Mouse (Mus musculus): ENCODE data around the gene Brpf3. TPM values are rescaled to one million over a fixed set of nuclear protein-coding genes. Genes with fewer than 3 reads are reported as not detected.

Gene Brpf3
- total and polyA plus RNA-seq, 3 experiments = 0.40 to 12.1 (median 1.5) TPM

- in situ Hi-C loops (cut with MboI; ENCODE audit: low pct_ligation_motif_present, low pct_unique_long_range_greater_than_20kb, low sequenced_read_pairs) (no loop called here), dilution Hi-C loops (cut with MboI; ENCODE audit: extremely low pct_ligation_motif_present, extremely low pct_unique_long_range_greater_than_20kb, low sequenced_read_pairs) (no loop called here)
- no peaks in the 10 kb centered on the region for H3K79me2 ChIP-seq (replicated peaks; ENCODE audit: control insufficient read depth, extremely low read depth, insufficient read depth, poor library complexity, severe bottlenecking)
- no peak overlapping the region for H3K9ac ChIP-seq (ENCODE audit: insufficient read depth, low read depth)
- H3K27ac ChIP-seq (ENCODE audit: insufficient read depth, low read depth) = no peak overlapping the region
- H3K4me1 ChIP-seq (ENCODE audit: control insufficient read depth in 1 of 2, insufficient read depth in 2 of 2) = peaks cover 0 to 7% of the 10 kb centered on the region in 2 experiments; a peak in 1 of 4 replicates
- no peaks in the 10 kb centered on the region for H3K27me3 ChIP-seq (replicated peaks)
- DNase-seq (ENCODE audit: extremely low read depth) = no peak
- peaks cover 4% of the 10 kb centered on the region for H3K9me3 ChIP-seq (replicated peaks; ENCODE audit: low read length)
- no peak overlapping the region for H3K4me3 ChIP-seq (replicated peaks in 1 of 3; ENCODE audit: low read depth in 2 of 3, low read length in 2 of 3, poor library complexity in 1 of 3)
- TF ChIP-seq BHLHE40 (IDR thresholded peaks at IDR 0.05; ENCODE audit: low read depth, low read length) (no peak), GABPA (IDR thresholded peaks at IDR 0.05; ENCODE audit: insufficient replicate concordance, low read depth, low read length) (no peak), POLR2AphosphoS2 (IDR thresholded peaks at IDR 0.05; ENCODE audit: low read depth, low read length) (no peak), HCFC1 (IDR thresholded peaks at IDR 0.05; ENCODE audit: low read depth, low read length) (no peak), MAX (IDR thresholded peaks at IDR 0.05; ENCODE audit: low read length) (no peak), USF2 (conservative IDR thresholded peaks at IDR 0.05; ENCODE audit: low read depth, low read length) (no peak), MAFK (IDR thresholded peaks at IDR 0.05; ENCODE audit: insufficient replicate concordance, low read length) (no peak), CHD2 (IDR thresholded peaks at IDR 0.05; ENCODE audit: low read length) (no peak), RAD21 (IDR thresholded peaks at IDR 0.05; ENCODE audit: low read depth, low read length) (no peak), SIN3A (IDR thresholded peaks at IDR 0.05; ENCODE audit: low read length) (no peak)
- H3K36me3 ChIP-seq (replicated peaks in 1 of 2; ENCODE audit: control insufficient read depth in 1 of 2, insufficient read depth in 1 of 2, low read length in 1 of 2) = no peaks in the 10 kb centered on the region
- H3K4me2 ChIP-seq (ENCODE audit: insufficient read depth, low read depth, poor library complexity, severe bottlenecking) = no peak overlapping the region
Observed at GRCm38 (mm10) chr17:28850511-28850910, 49.6 kb downstream of the Brpf3 start.

DNA sequence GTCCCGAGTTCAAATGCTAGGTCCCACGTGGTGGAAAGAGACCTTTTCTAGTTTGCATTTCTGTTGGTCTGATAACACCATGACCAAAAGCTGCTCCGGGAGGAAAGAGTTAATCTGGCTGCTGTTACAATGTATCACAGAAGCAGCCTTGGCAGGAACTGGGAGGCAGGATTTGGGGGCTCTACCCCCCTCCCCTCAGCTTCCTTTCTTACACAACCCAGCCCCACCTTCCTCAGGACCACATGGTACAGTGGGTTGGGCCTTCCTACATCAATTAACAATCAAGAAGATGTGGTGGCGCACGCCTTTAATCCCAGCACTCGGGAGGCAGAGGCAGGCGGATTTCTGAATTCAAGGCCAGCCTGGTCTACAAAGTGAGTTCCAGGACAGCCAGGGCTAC lies 53.5 kb downstream of the Brpf3 start:
- Histone ChIP-seq H3K27me3 (replicated peaks) (no peaks in the 10 kb centered on the region), H3K4me2 (ENCODE audit: insufficient read depth, low read depth, poor library complexity, severe bottlenecking) (no peak overlapping the region), H3K9ac (ENCODE audit: insufficient read depth, low read depth) (no peak overlapping the region), H3K4me3 (replicated peaks in 1 of 3; ENCODE audit: low read depth in 2 of 3, low read length in 2 of 3, poor library complexity in 1 of 3) (no peak overlapping the region), H3K36me3 (replicated peaks in 1 of 2; ENCODE audit: control insufficient read depth in 1 of 2, insufficient read depth in 1 of 2, low read length in 1 of 2) (no peaks in the 10 kb centered on the region), H3K27ac (ENCODE audit: insufficient read depth, low read depth) (no peak overlapping the region), H3K4me1 (ENCODE audit: control insufficient read depth in 1 of 2, insufficient read depth in 2 of 2) (no peaks in the 10 kb centered on the region), H3K9me3 (replicated peaks; ENCODE audit: low read length) (peaks cover 12% of the 10 kb centered on the region), H3K79me2 (replicated peaks; ENCODE audit: control insufficient read depth, extremely low read depth, insufficient read depth, poor library complexity, severe bottlenecking) (no peaks in the 10 kb centered on the region)
- dilution Hi-C loops (cut with MboI; ENCODE audit: extremely low pct_ligation_motif_present, extremely low pct_unique_long_range_greater_than_20kb, low sequenced_read_pairs) (no loop called here), in situ Hi-C loops (cut with MboI; ENCODE audit: low pct_ligation_motif_present, low pct_unique_long_range_greater_than_20kb, low sequenced_read_pairs) (no loop called here)
- TF ChIP-seq JUND (conservative IDR thresholded peaks at IDR 0.05; ENCODE audit: low read depth, low read length) (no peak), POLR2A (IDR thresholded peaks at IDR 0.05; ENCODE audit: low read depth, low read length) (no peak), ZNF384 (IDR thresholded peaks at IDR 0.05; ENCODE audit: low read depth, low read length) (no peak), MAFK (IDR thresholded peaks at IDR 0.05; ENCODE audit: insufficient replicate concordance, low read length) (no peak), NELFE (IDR thresholded peaks at IDR 0.05; ENCODE audit: low read depth, low read length) (no peak), TCF12 (IDR thresholded peaks at IDR 0.05; ENCODE audit: low read depth, low read length) (no peak), ZKSCAN1 (IDR thresholded peaks at IDR 0.05; ENCODE audit: borderline replicate concordance, low read depth, low read length) (no peak), HCFC1 (IDR thresholded peaks at IDR 0.05; ENCODE audit: low read depth, low read length) (no peak), MXI1 (IDR thresholded peaks at IDR 0.05; ENCODE audit: low read depth, low read length) (no peak), E2F4 (IDR thresholded peaks at IDR 0.05; ENCODE audit: insufficient replicate concordance, low read depth, low read length) (no peak)
- DNase-seq (ENCODE audit: extremely low read depth) = no peak
